Mouse (Mus musculus) gastrocnemius, adult 2 months (tissue): ENCODE results near the gene Cacna1a. TPM values are rescaled to one million over a fixed set of nuclear protein-coding genes. Genes with fewer than 3 reads are reported as not detected.
"Not testable (repeated sequence)": the region's sequence is repeated elsewhere in the genome, so short reads cannot be mapped to it uniquely, and the experiment has no call there.

ENCODE experiments used
- DNase-seq: peaks from one replicate; pipeline ENCODE4 v3.0.0; 2022
- H3K27ac ChIP-seq: fragments of 200-600 bp; 2 replicates; pipeline ENCODE4 v1.8.1; 2022; ENCODE audit warnings: mild to moderate bottlenecking
- H3K4me3 ChIP-seq: fragments of 200-600 bp; 2 replicates; pipeline ENCODE4 v1.8.1; 2022; ENCODE audit warnings: mild to moderate bottlenecking, moderate library complexity
- CTCF ChIP-seq: fragments of 200-600 bp; IDR thresholded peaks from 2 replicates; pipeline ENCODE4 v1.8.1; 2022; ENCODE audit warnings: antibody characterized with exemption, mild to moderate bottlenecking, moderate library complexity
- intact Hi-C: fragments of 180-260 bp; cut with DNase I; formaldehyde crosslinking; loops from one replicate; pipeline ENCODE4 v1.15.1; 2025
- total RNA-seq, 2 experiments: library from RNA; stranded (reverse); gene quantifications; 2 replicates each; pipeline ENCODE4 v1.2.3; 2021

Cacna1a gene
- total RNA-seq, 2 experiments from 2014 or later = 4.7 to 6.1 TPM

- intact Hi-C loops = no loop called here
- TF ChIP-seq CTCF = no peak
- no peak for DNase-seq
- Histone ChIP-seq H3K27ac (peak overlapping the region; percentile 82), H3K4me3 (no peak overlapping the region)
Observed at GRCm38 (mm10) chr8:84502638-84503037, 114.4 kb downstream of the Cacna1a start.

GRCm38 (mm10) chr8:84507220-84507619, 119.0 kb downstream of the Cacna1a start:
- no peak overlapping the region for H3K27ac ChIP-seq
- intact Hi-C loops = no loop called here
- DNase-seq = no peak

GRCm38 (mm10) chr8:84509764-84510163, 121.5 kb downstream of the Cacna1a start:
- TF ChIP-seq CTCF = peak; percentile 7; the same call in 1 of the 2 replicates
- DNase-seq, H3K4me3 ChIP-seq, H3K27ac ChIP-seq: not testable (repeated sequence)
- intact Hi-C loops = loop anchor here (5.0 kb wide), 1 partner anchor 147 kb away; no protein-coding TSS in a partner anchor

More at GRCm38 (mm10) chr8:84507220-84507619, 119.0 kb downstream of the Cacna1a start:
- TF ChIP-seq CTCF = no peak
- H3K4me3 ChIP-seq = no peak overlapping the region

GRCm38 (mm10) chr8:84511621-84512020, 123.4 kb downstream of the Cacna1a start:
- Histone ChIP-seq H3K27ac (no peak overlapping the region), H3K4me3 (no peak overlapping the region)
- no peak for TF ChIP-seq CTCF
- no peak for DNase-seq
- intact Hi-C loops = loop anchor here (5.0 kb wide), 1 partner anchor 149 kb away; no protein-coding TSS in a partner anchor

GRCm38 (mm10) chr8:84513765-84514164, 125.5 kb downstream of the Cacna1a start:
- DNase-seq = peak; percentile 26
- no peak overlapping the region for H3K27ac ChIP-seq
- no peak overlapping the region for H3K4me3 ChIP-seq
- intact Hi-C loops = loop anchor here (5.0 kb wide), 1 partner anchor 151 kb away; no protein-coding TSS in a partner anchor
- peak; percentile 62 for TF ChIP-seq CTCF

GRCm38 (mm10) chr8:84518180-84518579, 129.9 kb downstream of the Cacna1a start:
- Histone ChIP-seq H3K4me3 (no peak overlapping the region), H3K27ac (no peak overlapping the region)
- DNase-seq = no peak
- peak; percentile 12; the same call in 1 of the 2 replicates for TF ChIP-seq CTCF
- intact Hi-C loops = no loop called here

GRCm38 (mm10) chr8:84518720-84519119, 130.5 kb downstream of the Cacna1a start:
- H3K27ac ChIP-seq = no peak overlapping the region
- intact Hi-C loops = no loop called here
- no peak for DNase-seq

GRCm38 (mm10) chr8:84519767-84520626, 131.8 kb downstream of the Cacna1a start:
- intact Hi-C loops = no loop called here
- no peak overlapping the region for H3K4me3 ChIP-seq
- H3K27ac ChIP-seq = peak overlapping the region; percentile 38; the same call in 1 of the 2 replicates
- no peak for DNase-seq
- TF ChIP-seq CTCF = no peak

More at GRCm38 (mm10) chr8:84518720-84519119, 130.5 kb downstream of the Cacna1a start:
- no peak overlapping the region for H3K4me3 ChIP-seq
- TF ChIP-seq CTCF = no peak

GRCm38 (mm10) chr8:84520999-84521398, 132.8 kb downstream of the Cacna1a start:
- no peak for DNase-seq
- no peak overlapping the region for H3K4me3 ChIP-seq
- no peak for TF ChIP-seq CTCF
- no peak overlapping the region for H3K27ac ChIP-seq
- intact Hi-C loops = no loop called here

- Histone ChIP-seq H3K27ac (no peak overlapping the region), H3K4me3 (no peak overlapping the region)
- DNase-seq = no peak
- intact Hi-C loops = no loop called here
- no peak for TF ChIP-seq CTCF
Observed at GRCm38 (mm10) chr8:84528036-84528435, 139.8 kb downstream of the Cacna1a start.

GRCm38 (mm10) chr8:84529548-84529947, 141.3 kb downstream of the Cacna1a start:
- Histone ChIP-seq H3K4me3 (no peak overlapping the region), H3K27ac (no peak overlapping the region)
- TF ChIP-seq CTCF = no peak
- intact Hi-C loops = no loop called here
- no peak for DNase-seq

- Histone ChIP-seq H3K27ac (no peak overlapping the region), H3K4me3 (no peak overlapping the region)
- DNase-seq = no peak
- intact Hi-C loops = no loop called here
- TF ChIP-seq CTCF = no peak
Observed at GRCm38 (mm10) chr8:84532725-84533124, 144.5 kb downstream of the Cacna1a start.

GRCm38 (mm10) chr8:84533341-84533740, 145.1 kb downstream of the Cacna1a start:
- DNase-seq = no peak
- intact Hi-C loops = no loop called here
- TF ChIP-seq CTCF = no peak
- no peak overlapping the region for H3K4me3 ChIP-seq
- no peak overlapping the region for H3K27ac ChIP-seq
